Mouse (Mus musculus) spleen, adult 2 months (tissue): Measurements from ENCODE around the gene Usp15. TPM values are rescaled to one million over a fixed set of nuclear protein-coding genes. Genes with fewer than 3 reads are reported as not detected.

Experiments
- DNase-seq, 2 experiments: peaks; one replicate each; pipeline versions ENCODE4 v3.0.0 to v3.0.0-alpha.2; 2012 to 2021; ENCODE audit warnings: low spot score in 2 of 2, low read depth in 1 of 2
- H3K27ac ChIP-seq: fragments of 200-500 bp; 2 replicates; pipeline ENCODE4 v1.5.1; 2012; ENCODE audit warnings: low read length, inconsistent platforms; ENCODE audit not compliant: insufficient read depth
- H3K27me3 ChIP-seq: fragments of 200-500 bp; 2 replicates; pipeline ENCODE4 v1.6.1; 2012; ENCODE audit warnings: mild to moderate bottlenecking, moderate library complexity, low read length, inconsistent platforms; ENCODE audit not compliant: control insufficient read depth, insufficient read depth
- H3K36me3 ChIP-seq: fragments of 200-500 bp; 2 replicates; pipeline ENCODE4 v1.6.1; 2012; ENCODE audit warnings: mild to moderate bottlenecking, low read length, inconsistent platforms; ENCODE audit not compliant: control insufficient read depth, insufficient read depth
- H3K4me1 ChIP-seq: fragments of 200-500 bp; 2 replicates; pipeline ENCODE4 v1.6.1; 2011; ENCODE audit warnings: inconsistent platforms; ENCODE audit not compliant: control insufficient read depth, insufficient read depth, insufficient read length
- H3K4me3 ChIP-seq: fragments of 200-500 bp; 2 replicates; pipeline ENCODE4 v1.5.1; 2011; ENCODE audit warnings: mild to moderate bottlenecking, inconsistent platforms; ENCODE audit not compliant: insufficient read depth, insufficient read length; ENCODE audit errors: extremely low read depth
- CTCF ChIP-seq: fragments of 200-500 bp; IDR thresholded peaks from 2 replicates; pipeline ENCODE4 v1.5.1; 2011; ENCODE audit warnings: mild to moderate bottlenecking, inconsistent platforms; ENCODE audit not compliant: insufficient read depth, insufficient read length, insufficient replicate concordance; ENCODE audit errors: extremely low read depth
- POLR2A ChIP-seq: fragments of 200-500 bp; IDR thresholded peaks from 2 replicates; pipeline ENCODE4 v1.6.1; 2011; ENCODE audit warnings: low read depth, low read length, inconsistent platforms
- WGBS: fragments of 180-500 bp; shearing (Covaris S2); methylation state at CpG from one replicate; pipeline ENCODE4 v1.1.7; 2018; 5-methylcytosine and 5-hydroxymethylcytosine counted together
- polyA plus RNA-seq: library from polyadenylated mRNA; depleted of rRNA; stranded (reverse); fragments of >200 nt; gene quantifications from 2 replicates; pipeline ENCODE4 v1.2.3, GENCODE M21; 2012

The Usp15 gene
- polyA plus RNA-seq, 1 experiment = 5.2 TPM

DNA sequence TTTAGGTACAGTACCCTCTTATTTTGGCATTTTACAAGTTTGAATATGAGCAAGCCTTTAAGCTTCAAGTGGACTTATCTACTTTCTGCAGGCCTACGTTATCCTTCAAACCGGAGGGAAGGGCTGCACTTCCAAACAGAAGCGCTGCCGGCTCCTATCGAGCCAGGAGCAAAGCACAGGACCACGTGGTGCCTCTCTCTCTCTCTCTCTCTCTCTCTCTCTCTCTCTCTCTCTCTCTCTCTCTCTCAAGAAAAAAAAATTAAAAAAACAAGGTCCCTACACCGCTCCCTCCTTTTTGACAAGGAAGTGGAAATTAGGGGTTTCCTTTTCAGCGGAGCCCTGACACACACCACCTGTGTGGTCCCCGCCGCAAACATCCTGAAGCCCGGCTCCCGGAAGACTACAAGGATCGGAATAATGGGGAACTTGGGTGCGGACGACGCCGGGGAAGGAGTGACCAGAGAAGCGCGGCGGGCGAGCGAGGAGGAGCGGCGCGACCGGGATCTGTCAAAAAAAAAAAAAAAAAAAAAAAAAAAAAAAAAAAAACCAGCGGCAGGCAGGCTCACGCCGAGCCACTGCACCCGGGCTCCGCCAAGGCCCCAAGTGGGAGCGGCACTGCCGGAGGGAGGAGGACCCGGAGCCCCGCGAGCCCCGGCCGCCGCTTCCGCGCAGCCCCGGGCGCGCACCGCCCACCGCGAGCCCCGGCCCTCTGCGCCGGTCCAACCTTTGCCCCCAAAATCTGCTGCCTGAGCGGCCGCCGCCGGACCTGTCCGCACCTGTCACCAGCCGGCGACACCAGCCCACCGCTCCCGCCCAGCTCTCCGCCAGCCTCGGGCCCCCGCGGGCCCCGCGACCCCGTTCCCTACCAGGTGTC is 597 bp downstream of the Usp15 start:
- Histone ChIP-seq H3K4me3 (peak overlapping the region; percentile 84), H3K36me3 (no peaks in the 10 kb centered on the region), H3K4me1 (peaks cover 3% of the 10 kb centered on the region), H3K27me3 (no peaks in the 10 kb centered on the region), H3K27ac (peak overlapping the region; percentile 93)
- DNase-seq = peak; percentile 21 to 41
- TF ChIP-seq POLR2A (no peak), CTCF (no peak)
- under 1% methylated on average over 54 of the region's 66 CpGs for WGBS

GRCm38 (mm10) chr10:123195501-123195900 is 1.3 kb downstream of the Usp15 start:
- 16% methylated on average over 7 of the region's 7 CpGs for WGBS
- H3K27me3 ChIP-seq = no peaks in the 10 kb centered on the region
- H3K4me1 ChIP-seq = peaks cover 3% of the 10 kb centered on the region

GRCm38 (mm10) chr10:123191038-123191437 is 5.8 kb downstream of the Usp15 start:
- Histone ChIP-seq H3K27me3 (no peaks in the 10 kb centered on the region), H3K36me3 (no peaks in the 10 kb centered on the region), H3K4me1 (peaks cover 8% of the 10 kb centered on the region), H3K27ac (no peak overlapping the region), H3K4me3 (no peak overlapping the region)
- no peak for DNase-seq
- 78% methylated on average over 6 of the region's 6 CpGs for WGBS
- TF ChIP-seq CTCF (no peak), POLR2A (no peak)

More at GRCm38 (mm10) chr10:123195501-123195900, 1.3 kb downstream of the Usp15 start:
- Histone ChIP-seq H3K36me3 (no peaks in the 10 kb centered on the region), H3K27ac (no peak overlapping the region), H3K4me3 (peak overlapping the region; percentile 84; the same call in 1 of the 2 replicates)
- no peak for DNase-seq
- no peak for TF ChIP-seq CTCF
- TF ChIP-seq POLR2A = no peak

DNA sequence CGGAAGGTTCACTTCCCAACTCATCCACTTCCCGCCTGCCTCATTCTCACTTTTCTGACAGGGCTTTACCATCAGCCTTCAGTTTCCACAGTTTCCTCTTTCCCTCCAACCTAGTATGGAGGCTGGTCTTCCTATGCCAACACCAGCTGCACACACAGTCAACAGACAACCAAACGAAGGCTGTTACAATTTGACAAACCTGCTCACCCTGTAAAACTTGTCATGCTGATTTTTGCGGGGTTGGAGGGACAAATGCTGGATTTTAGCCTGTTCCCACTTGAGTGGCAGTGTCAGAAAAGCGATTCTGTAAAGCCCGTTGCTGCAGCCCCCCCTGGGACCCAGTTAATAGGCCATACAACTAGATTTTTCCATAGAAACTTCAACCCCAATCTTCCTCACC is 9.5 kb downstream of the Usp15 start:
- 67% methylated on average over 6 of the region's 6 CpGs for WGBS
- no peaks in the 10 kb centered on the region for H3K36me3 ChIP-seq
- no peak for TF ChIP-seq CTCF
- TF ChIP-seq POLR2A = no peak

GRCm38 (mm10) chr10:123185907-123186306 is 10.9 kb downstream of the Usp15 start:
- H3K27ac ChIP-seq = no peak overlapping the region
- WGBS = 68% methylated on average over 6 of the region's 6 CpGs
- DNase-seq = no peak

More for the DNA sequence above, 9.5 kb downstream of the Usp15 start:
- no peak for DNase-seq
- peaks cover 12% of the 10 kb centered on the region for H3K4me1 ChIP-seq
- H3K27me3 ChIP-seq = no peaks in the 10 kb centered on the region
- H3K4me3 ChIP-seq = no peak overlapping the region
- H3K27ac ChIP-seq = no peak overlapping the region

DNA sequence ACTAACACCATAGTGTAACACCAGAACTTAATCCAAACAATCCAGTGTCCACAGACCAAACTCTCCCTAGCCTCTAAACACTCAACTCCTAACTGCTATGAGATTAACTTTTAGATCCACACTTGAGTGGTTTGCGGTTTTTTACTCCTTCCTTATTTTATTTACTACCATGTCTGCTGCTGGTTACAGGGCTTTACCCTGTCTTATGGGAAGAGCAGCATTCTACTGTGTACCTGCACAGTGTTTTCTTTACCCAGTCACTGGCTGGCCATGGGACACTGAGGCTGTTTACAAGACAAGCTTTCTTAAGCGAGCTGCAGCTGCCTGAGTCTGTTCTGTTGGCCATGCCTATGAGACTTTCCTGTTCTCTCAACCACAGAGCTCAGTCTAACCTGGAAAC is 13.1 kb downstream of the Usp15 start:
- Histone ChIP-seq H3K36me3 (peaks cover 15% of the 10 kb centered on the region), H3K27me3 (no peaks in the 10 kb centered on the region), H3K27ac (no peak overlapping the region), H3K4me1 (peaks cover 9% of the 10 kb centered on the region), H3K4me3 (no peak overlapping the region)
- TF ChIP-seq CTCF (no peak), POLR2A (no peak)
- 5% methylated on average over 2 of the region's 2 CpGs for WGBS
- DNase-seq = no peak

More at GRCm38 (mm10) chr10:123185907-123186306, 10.9 kb downstream of the Usp15 start:
- TF ChIP-seq POLR2A = no peak
- H3K4me3 ChIP-seq = no peak overlapping the region
- H3K27me3 ChIP-seq = no peaks in the 10 kb centered on the region
- H3K36me3 ChIP-seq = peaks cover under 1% of the 10 kb centered on the region; the same call in 1 of the 2 replicates
- peaks cover 12% of the 10 kb centered on the region for H3K4me1 ChIP-seq

DNA sequence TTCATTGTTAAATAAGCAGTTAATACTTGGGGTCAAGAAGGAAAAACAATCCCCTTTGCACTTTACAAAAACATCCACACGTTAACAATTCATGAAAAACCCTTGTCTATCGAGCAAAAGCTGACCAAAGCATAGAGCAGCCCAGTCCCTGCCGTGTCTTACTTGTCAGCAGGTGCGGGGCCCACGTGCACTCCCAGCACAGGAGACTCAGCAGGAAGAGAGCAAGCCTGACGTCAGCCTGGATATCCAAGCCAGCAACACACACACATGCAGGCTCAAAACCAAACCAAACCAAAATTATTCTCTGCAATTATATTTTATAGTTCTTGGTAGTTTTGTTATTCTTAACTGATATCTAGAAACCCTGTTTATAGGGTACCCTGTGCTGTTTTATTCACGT is 13.6 kb downstream of the Usp15 start:
- H3K27me3 ChIP-seq = no peaks in the 10 kb centered on the region
- peaks cover 18% of the 10 kb centered on the region for H3K36me3 ChIP-seq
- DNase-seq = no peak
- H3K4me3 ChIP-seq = no peak overlapping the region
- TF ChIP-seq POLR2A (no peak), CTCF (no peak)
- 17% methylated on average over 7 of the region's 7 CpGs for WGBS
- H3K4me1 ChIP-seq = peaks cover 7% of the 10 kb centered on the region
- no peak overlapping the region for H3K27ac ChIP-seq
